Mouse (Mus musculus) T-helper 2 cell (primary cell): ENCODE results near the gene Ptprj.

Experiments
- in situ Hi-C: fragments of 300-600 bp; cut with MboI, MseI; formaldehyde crosslinking; loops from one replicate; pipeline ENCODE4 v1.15.1; 2025; ENCODE audit warnings: high pct_unique_total_duplicates

Ptprj gene

GRCm38 (mm10) chr2:90580236-90581005, at the start of gene Ptprj:
Ptprj (minus strand) TSS chr2:90580647.
- in situ Hi-C loops, result no loop called here

GRCm38 (mm10) chr2:90629552-90629951, 49.1 kb upstream of the Ptprj start:
- in situ Hi-C loops, result no loop called here

GRCm38 (mm10) chr2:90628261-90628660, 47.8 kb upstream of the Ptprj start:
- in situ Hi-C loops, result no loop called here

- in situ Hi-C loops, result no loop called here
Observed at GRCm38 (mm10) chr2:90624920-90625319, 44.5 kb upstream of the Ptprj start.

- in situ Hi-C loops, result no loop called here
Observed at GRCm38 (mm10) chr2:90624339-90624738, 43.9 kb upstream of the Ptprj start.

GRCm38 (mm10) chr2:90620815-90621214, 40.4 kb upstream of the Ptprj start:
- in situ Hi-C loops, result no loop called here

- in situ Hi-C loops, result no loop called here
Observed at GRCm38 (mm10) chr2:90619648-90620047, 39.2 kb upstream of the Ptprj start.

GRCm38 (mm10) chr2:90614651-90615171, 34.3 kb upstream of the Ptprj start:
- in situ Hi-C loops, result no loop called here

GRCm38 (mm10) chr2:90613591-90613990, 33.1 kb upstream of the Ptprj start:
- in situ Hi-C loops, result no loop called here

GRCm38 (mm10) chr2:90613006-90613405, 32.6 kb upstream of the Ptprj start:
- in situ Hi-C loops, result no loop called here

GRCm38 (mm10) chr2:90611959-90612571, 31.6 kb upstream of the Ptprj start:
- in situ Hi-C loops, result no loop called here

- in situ Hi-C loops, result loop anchor here (10.0 kb wide), 1 partner anchor 896 kb away; no protein-coding TSS in a partner anchor
Observed at GRCm38 (mm10) chr2:90601056-90601455, 20.6 kb upstream of the Ptprj start.

GRCm38 (mm10) chr2:90588141-90588540, 7.7 kb upstream of the Ptprj start:
- in situ Hi-C loops, result no loop called here

GRCm38 (mm10) chr2:90584506-90584905, 4.1 kb upstream of the Ptprj start:
- in situ Hi-C loops, result no loop called here

GRCm38 (mm10) chr2:90583628-90584131, 3.2 kb upstream of the Ptprj start:
- in situ Hi-C loops, result no loop called here

GRCm38 (mm10) chr2:90582814-90583213, 2.4 kb upstream of the Ptprj start:
- in situ Hi-C loops, result no loop called here

- in situ Hi-C loops, result no loop called here
Observed at GRCm38 (mm10) chr2:90582311-90582710, 1.9 kb upstream of the Ptprj start.

GRCm38 (mm10) chr2:90581796-90582125, 1.3 kb upstream of the Ptprj start:
- in situ Hi-C loops, result no loop called here

- in situ Hi-C loops, result no loop called here
Observed at GRCm38 (mm10) chr2:90581006-90581795, 754 bp upstream of the Ptprj start.

- in situ Hi-C loops, result loop anchor here (5.0 kb wide), 1 partner anchor 98 kb away; the partner anchor contains the start of gene Nup160
Observed at GRCm38 (mm10) chr2:90579728-90580235, 665 bp downstream of the Ptprj start.

GRCm38 (mm10) chr2:90579038-90579727, 1.3 kb downstream of the Ptprj start:
- in situ Hi-C loops, result loop anchor here (5.0 kb wide), 1 partner anchor 98 kb away; the partner anchor contains the start of gene Nup160
